ENCODE assay signal across 11 mouse cellular contexts in the genomic region with DNA sequence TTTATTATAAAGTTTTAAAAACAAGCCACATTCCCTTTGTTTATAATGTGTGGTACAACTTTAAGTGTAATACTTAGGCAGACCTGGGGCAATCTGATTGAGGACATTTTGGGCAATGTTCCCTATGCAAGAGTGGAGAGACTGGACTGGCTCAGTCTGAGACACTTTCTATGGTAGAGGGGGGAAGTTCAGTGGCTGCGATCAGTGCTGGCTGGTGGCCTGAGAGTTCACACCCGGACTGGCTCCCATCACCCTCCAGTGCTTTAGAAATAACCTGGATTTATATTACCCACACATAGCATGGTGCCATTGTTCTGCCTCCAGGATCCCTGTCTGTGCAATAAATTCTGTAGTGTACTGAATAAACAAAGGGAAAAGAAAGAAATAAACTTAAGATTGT. TPM values are rescaled to one million over a fixed set of nuclear protein-coding genes. Genes with fewer than 3 reads are reported as not detected.
DNase-seq lines count a peak whose midpoint lies in the region; ATAC-seq and TF ChIP-seq lines count a peak whose summit lies in the region.
"Had no signal": no experiment of that assay in that cellular context is flagged by ENCODE, and none has a peak within 500 bp of the region (broad histone marks: within the 10 kb centered on the region; RNA-seq: fewer than 3 reads in every experiment).

No protein-coding gene starts in this region.

- H3K4me2 ChIP-seq in kidney, embryonic 16.5 days (replicated peaks; ENCODE audit: low read depth, low read length) = 0 out of 2 replicates have a peak overlapping the region, but pooled peaks have one; percentile 60
- peak overlapping the region; percentile 67; the same call in 1 of the 2 replicates for H3K4me2 ChIP-seq in CH12.LX (ENCODE audit: insufficient read depth, low read depth, poor library complexity, severe bottlenecking)
- peak overlapping the region; percentile 52; the same call in 1 of the 2 replicates for H3K4me2 ChIP-seq in embryonic facial prominence, embryonic 12.5 days (replicated peaks)
- 0 out of 2 replicates have a peak overlapping the region, but pooled peaks have one; percentile 57 for H3K4me2 ChIP-seq in limb, embryonic 12.5 days

- H3K4me3 ChIP-seq in kidney, embryonic 16.5 days (ENCODE audit: low read length) = no peak overlapping the region
- no peak overlapping the region for H3K4me3 ChIP-seq in CH12.LX (replicated peaks in 1 of 3; ENCODE audit: low read depth in 2 of 3, low read length in 2 of 3, poor library complexity in 1 of 3)
- H3K4me3 ChIP-seq in embryonic facial prominence, embryonic 12.5 days = no peak overlapping the region
- no peak overlapping the region for H3K4me3 ChIP-seq in limb, embryonic 12.5 days (replicated peaks)

- in situ Hi-C loops in CH12.LX (cut with MboI; ENCODE audit: low pct_ligation_motif_present, low pct_unique_long_range_greater_than_20kb, low sequenced_read_pairs) = no loop called here

- no peaks in the 10 kb centered on the region for H3K27me3 ChIP-seq in kidney, embryonic 16.5 days (ENCODE audit: insufficient read depth, low read length)
- H3K27me3 ChIP-seq in CH12.LX (replicated peaks) = no peaks in the 10 kb centered on the region
- no peaks in the 10 kb centered on the region for H3K27me3 ChIP-seq in embryonic facial prominence, embryonic 12.5 days
- no peaks in the 10 kb centered on the region for H3K27me3 ChIP-seq in limb, embryonic 12.5 days

- intact Hi-C loops in left cerebral cortex, postnatal 25 days (cut with DNase I) = no loop called here

- TF ChIP-seq RAD21 in CH12.LX (IDR thresholded peaks at IDR 0.05; ENCODE audit: low read depth, low read length) = no peak

- H3K9me3 ChIP-seq in kidney, embryonic 16.5 days (ENCODE audit: low read length) = 0 out of 2 replicates have a peak, but pooled peaks cover 2% of the 10 kb centered on the region
- peaks cover 3% of the 10 kb centered on the region for H3K9me3 ChIP-seq in CH12.LX (replicated peaks; ENCODE audit: low read length)
- H3K9me3 ChIP-seq in embryonic facial prominence, embryonic 12.5 days = no peaks in the 10 kb centered on the region
- no peaks in the 10 kb centered on the region for H3K9me3 ChIP-seq in limb, embryonic 12.5 days
- H3K9me3 ChIP-seq: forebrain, embryonic 10.5 days; hindbrain, embryonic 10.5 days had no signal

- peak overlapping the region; percentile 98 for H3K27ac ChIP-seq in kidney, embryonic 16.5 days (ENCODE audit: low read length)
- H3K27ac ChIP-seq in CH12.LX (ENCODE audit: insufficient read depth, low read depth) = no peak overlapping the region
- H3K27ac ChIP-seq in embryonic facial prominence, embryonic 12.5 days = peak overlapping the region; percentile 92
- peak overlapping the region; percentile 89 for H3K27ac ChIP-seq in limb, embryonic 12.5 days

- H3K9ac ChIP-seq in kidney, embryonic 16.5 days (replicated peaks; ENCODE audit: low read length) = no peak overlapping the region
- H3K9ac ChIP-seq in CH12.LX (ENCODE audit: insufficient read depth, low read depth) = peak overlapping the region; percentile 50
- H3K9ac ChIP-seq in embryonic facial prominence, embryonic 12.5 days = no peak overlapping the region
- H3K9ac ChIP-seq in limb, embryonic 12.5 days (replicated peaks) = no peak overlapping the region

- peaks cover 29% of the 10 kb centered on the region for H3K4me1 ChIP-seq in kidney, embryonic 16.5 days (ENCODE audit: insufficient read depth, low read length)
- peaks cover 5 to 38% of the 10 kb centered on the region in 2 experiments for H3K4me1 ChIP-seq in CH12.LX (ENCODE audit: control insufficient read depth in 1 of 2, insufficient read depth in 2 of 2)
- H3K4me1 ChIP-seq in embryonic facial prominence, embryonic 12.5 days = peaks cover 36% of the 10 kb centered on the region
- peaks cover 41% of the 10 kb centered on the region for H3K4me1 ChIP-seq in limb, embryonic 12.5 days (replicated peaks)

- dilution Hi-C loops in CH12.LX (cut with MboI; ENCODE audit: extremely low pct_ligation_motif_present, extremely low pct_unique_long_range_greater_than_20kb, low sequenced_read_pairs) = no loop called here

- no peak for TF ChIP-seq POLR2A in CH12.LX (IDR thresholded peaks at IDR 0.05; ENCODE audit: low read depth, low read length)

- H3K79me2 ChIP-seq in CH12.LX (replicated peaks; ENCODE audit: control insufficient read depth, extremely low read depth, insufficient read depth, poor library complexity, severe bottlenecking) = peaks cover 11% of the 10 kb centered on the region

- DNase-seq in kidney, postnatal 36 days = no peak
- DNase-seq in CH12.LX (ENCODE audit: extremely low read depth) = no peak
- DNase-seq in testis, postnatal 14 days (ENCODE audit: low spot score) = no peak
- DNase-seq in frontal cortex, postnatal 10 days (ENCODE audit: low spot score in 2 of 2) = no peak
- DNase-seq in left cerebral cortex, postnatal 25 days (ENCODE audit: low spot score in 2 of 2) = no peak
- DNase-seq: left cerebral cortex, postnatal 4 days had no signal

- no peak for TF ChIP-seq CTCF in CH12.LX (conservative IDR thresholded peaks at IDR 0.05 in 1 of 2, IDR thresholded peaks at IDR 0.05 in 1 of 2; ENCODE audit: low read depth in 2 of 2, low read length in 2 of 2)

- H3K36me3 ChIP-seq in kidney, embryonic 16.5 days (ENCODE audit: insufficient read depth, low read length) = no peaks in the 10 kb centered on the region
- peaks cover 11 to 20% of the 10 kb centered on the region in 2 experiments for H3K36me3 ChIP-seq in CH12.LX (replicated peaks in 1 of 2; ENCODE audit: control insufficient read depth in 1 of 2, insufficient read depth in 1 of 2, low read length in 1 of 2)
- no peaks in the 10 kb centered on the region for H3K36me3 ChIP-seq in embryonic facial prominence, embryonic 12.5 days
- H3K36me3 ChIP-seq in limb, embryonic 12.5 days = no peaks in the 10 kb centered on the region
- H3K36me3 ChIP-seq: forebrain, embryonic 10.5 days; hindbrain, embryonic 10.5 days had no signal

- no peak for TF ChIP-seq EP300 in CH12.LX (IDR thresholded peaks at IDR 0.05; ENCODE audit: low read length)

- WGBS in kidney, embryonic 16.5 days = 36% methylated on average over 2 of the region's 2 CpGs
- 75% methylated on average over 2 of the region's 2 CpGs for WGBS in embryonic facial prominence, embryonic 12.5 days
- WGBS in limb, embryonic 12.5 days = 63% methylated on average over 2 of the region's 2 CpGs

- ATAC-seq in kidney, embryonic 16.5 days (ENCODE audit: low FRiP score, low TSS enrichment) = no peak
- no peak for ATAC-seq in embryonic facial prominence, embryonic 12.5 days (ENCODE audit: insufficient number of reproducible peaks, insufficient read depth, low FRiP score, low TSS enrichment)
- ATAC-seq in limb, embryonic 12.5 days (ENCODE audit: insufficient number of reproducible peaks, insufficient read depth, low FRiP score, low TSS enrichment, low read depth) = no peak

TF ChIP-seq in CH12.LX, 34 proteins besides CTCF, POLR2A, EP300 and RAD21:
- TF ChIP-seq JUN (IDR thresholded peaks at IDR 0.05; ENCODE audit: insufficient read depth, low read depth, low read length) (no peak), ZC3H11A (IDR thresholded peaks at IDR 0.05; ENCODE audit: low read depth, low read length) (no peak), GABPA (IDR thresholded peaks at IDR 0.05; ENCODE audit: insufficient replicate concordance, low read depth, low read length) (no peak), USF1 (IDR thresholded peaks at IDR 0.05; ENCODE audit: low read depth, low read length) (no peak), E2F4 (IDR thresholded peaks at IDR 0.05; ENCODE audit: insufficient replicate concordance, low read depth, low read length) (no peak), MYC (IDR thresholded peaks at IDR 0.05; ENCODE audit: low read depth, low read length) (no peak), TBP (conservative IDR thresholded peaks at IDR 0.05; ENCODE audit: low read depth, low read length) (no peak), ELF1 (IDR thresholded peaks at IDR 0.05; ENCODE audit: low read depth, low read length) (no peak), TCF12 (IDR thresholded peaks at IDR 0.05; ENCODE audit: low read depth, low read length) (no peak), MAX (IDR thresholded peaks at IDR 0.05; ENCODE audit: low read length) (no peak), IRF4 (IDR thresholded peaks at IDR 0.05; ENCODE audit: low read depth, low read length) (no peak), HCFC1 (IDR thresholded peaks at IDR 0.05; ENCODE audit: low read depth, low read length) (no peak)

RNA-seq across cellular contexts. Expression of gene Traf3ip2, which starts 0.6 kb away (rescaled TPM):
- 18.4 and 18.9 TPM in 2 replicates for polyA plus RNA-seq in kidney, embryonic 16.5 days (2015; fragmentation: Nextera tagmentation; extraction: Ambion mirVana)
- total RNA-seq in CH12.LX (2012; rRNA removed) (15.6 and 18.9 TPM in 2 replicates), CH12.LX (2014; rRNA removed) (9.2 and 9.5 TPM in 2 replicates)
- 22.1 and 23.4 TPM in 2 replicates for polyA plus RNA-seq in CH12.LX (2012; ENCODE audit: insufficient read length, low read depth)
- polyA plus RNA-seq in embryonic facial prominence, embryonic 12.5 days (2016; fragmentation: Nextera tagmentation; extraction: Ambion mirVana) = 11.4 and 12.4 TPM in 2 replicates
- polyA plus RNA-seq in limb, embryonic 12.5 days (2016; fragmentation: Nextera tagmentation; extraction: Ambion mirVana) = 4.9 and 6.1 TPM in 2 replicates
- total RNA-seq in left cerebral cortex, postnatal 25 days (2021) = under 1 TPM; 0.43 to 0.92 TPM
